Mouse (Mus musculus): ENCODE results near the gene Ubd. TPM values are rescaled to one million over a fixed set of nuclear protein-coding genes. Genes with fewer than 3 reads are reported as not detected.
"Not testable (repeated sequence)": the region's sequence is repeated elsewhere in the genome, so short reads cannot be mapped to it uniquely, and the experiment has no call there.

Ubd gene
- polyA plus RNA-seq, 1 experiment = 1.6 TPM

DNA sequence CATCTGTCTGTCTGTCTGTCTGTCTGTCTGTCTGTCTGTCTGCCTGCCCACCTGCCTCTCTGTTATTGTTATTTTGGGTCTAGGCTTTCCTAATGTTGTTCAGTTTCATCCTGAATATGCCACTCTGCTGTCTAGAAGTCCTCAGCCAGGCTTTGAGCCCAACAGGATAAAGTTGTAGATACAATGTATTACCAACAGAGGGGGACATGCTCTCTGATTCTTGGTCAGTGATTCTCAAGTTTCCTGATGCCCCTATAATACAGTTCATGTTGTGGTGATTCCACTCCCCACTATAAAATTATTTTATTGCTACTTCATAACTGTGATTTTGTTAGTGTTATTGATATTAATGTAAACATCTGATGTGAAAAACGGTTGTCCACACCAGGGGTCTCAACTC is 28.2 kb downstream of the Ubd start:
- TF ChIP-seq CTCF (conservative IDR thresholded peaks at IDR 0.05; ENCODE audit: insufficient read depth, insufficient read length, low read depth, low read length) (no peak), POLR2A (IDR thresholded peaks at IDR 0.05; ENCODE audit: low read depth, low read length) (no peak)
- WGBS = 26% methylated on average over 1 of the region's 1 CpGs
- H3K36me3 ChIP-seq (ENCODE audit: control insufficient read depth, insufficient read depth, low read length) = no peaks in the 10 kb centered on the region
- no peaks in the 10 kb centered on the region for H3K27me3 ChIP-seq (replicated peaks; ENCODE audit: control insufficient read depth, insufficient read depth, low read length)
- H3K4me3 ChIP-seq (ENCODE audit: insufficient read depth, low read depth, low read length) = no peak overlapping the region
- H3K4me1 ChIP-seq (ENCODE audit: control insufficient read depth, insufficient read depth, low read length) = no peaks in the 10 kb centered on the region
- DNase-seq = no peak
- H3K27ac ChIP-seq (ENCODE audit: insufficient read depth, low read depth, low read length) = no peak overlapping the region

GRCm38 (mm10) chr17:37237230-37237629 is 43.5 kb downstream of the Ubd start, which contains the start of gene Olfr97:
TSS of gene Olfr97 (minus strand) at chr17:37237330.
- 78% methylated on average over 2 of the region's 2 CpGs for WGBS
- H3K27me3 ChIP-seq (replicated peaks; ENCODE audit: control insufficient read depth, insufficient read depth, low read length); H3K36me3 ChIP-seq (ENCODE audit: control insufficient read depth, insufficient read depth, low read length); H3K4me3 ChIP-seq (ENCODE audit: insufficient read depth, low read depth, low read length); H3K27ac ChIP-seq (ENCODE audit: insufficient read depth, low read depth, low read length); H3K4me1 ChIP-seq (ENCODE audit: control insufficient read depth, insufficient read depth, low read length); DNase-seq: not testable (repeated sequence)

GRCm38 (mm10) chr17:37242198-37242597 is 48.5 kb downstream of the Ubd start:
- H3K36me3 ChIP-seq (ENCODE audit: control insufficient read depth, insufficient read depth, low read length) = no peaks in the 10 kb centered on the region
- 45% methylated on average over 3 of the region's 3 CpGs for WGBS
- no peaks in the 10 kb centered on the region for H3K27me3 ChIP-seq (replicated peaks; ENCODE audit: control insufficient read depth, insufficient read depth, low read length)
- no peak overlapping the region for H3K27ac ChIP-seq (ENCODE audit: insufficient read depth, low read depth, low read length)
- H3K4me1 ChIP-seq (ENCODE audit: control insufficient read depth, insufficient read depth, low read length) = no peaks in the 10 kb centered on the region
- no peak for TF ChIP-seq CTCF (conservative IDR thresholded peaks at IDR 0.05; ENCODE audit: insufficient read depth, insufficient read length, low read depth, low read length)
- TF ChIP-seq POLR2A (IDR thresholded peaks at IDR 0.05; ENCODE audit: low read depth, low read length) = no peak
- no peak for DNase-seq
- H3K4me3 ChIP-seq (ENCODE audit: insufficient read depth, low read depth, low read length) = no peak overlapping the region

Other genes starting within 250 kb of the Ubd start
- 54.9 and 73.8 TPM in 2 replicates for gene Ppp1r11, start 242.2 kb upstream of the Ubd start, polyA plus RNA-seq (2012; rRNA removed)
- 26.5 and 33.7 TPM in 2 replicates for gene Znrd1, start 235.3 kb upstream of the Ubd start, polyA plus RNA-seq (2012; rRNA removed)
- gene Znrd1as, start 235.3 kb upstream of the Ubd start, polyA plus RNA-seq (2012; rRNA removed) = 3.1 and 4.2 TPM in 2 replicates
- 0.25 TPM in 1 of 2 replicates, not detected in the other for gene 2410137M14Rik, start 212.7 kb upstream of the Ubd start, polyA plus RNA-seq (2012; rRNA removed)
- gene H2-M5, start 204.4 kb upstream of the Ubd start, polyA plus RNA-seq (2012; rRNA removed) = 0.03 and 0.08 TPM in 2 replicates
- 2.0 and 3.0 TPM in 2 replicates for gene Zfp57, start 192.7 kb upstream of the Ubd start, polyA plus RNA-seq (2012; rRNA removed)
- not detected in 2 replicates for gene Mog, start 170.5 kb upstream of the Ubd start, polyA plus RNA-seq (2012; rRNA removed)
- 21.0 TPM in 2 replicates for gene Gabbr1, start 147.9 kb upstream of the Ubd start, polyA plus RNA-seq (2012; rRNA removed)
- gene Olfr90, start 105.4 kb upstream of the Ubd start, polyA plus RNA-seq (2012; rRNA removed) = not detected in 2 replicates
- not detected in 2 replicates for gene Olfr91, start 95.6 kb upstream of the Ubd start, polyA plus RNA-seq (2012; rRNA removed)
- not detected in 2 replicates for gene Olfr92, start 73.8 kb upstream of the Ubd start, polyA plus RNA-seq (2012; rRNA removed)
- gene Olfr93, start 32.4 kb upstream of the Ubd start, polyA plus RNA-seq (2012; rRNA removed) = not detected in 2 replicates
- gene Olfr94, start 7.1 kb downstream of the Ubd start, polyA plus RNA-seq (2012; rRNA removed) = not detected in 2 replicates
- gene Olfr95, start 19.2 kb downstream of the Ubd start, polyA plus RNA-seq (2012; rRNA removed) = not detected in 2 replicates
- not detected in 2 replicates for gene Olfr96, start 26.3 kb downstream of the Ubd start, polyA plus RNA-seq (2012; rRNA removed)
- gene Olfr97, start 43.4 kb downstream of the Ubd start, polyA plus RNA-seq (2012; rRNA removed) = not detected in 2 replicates
- not detected in 2 replicates for gene Olfr98, start 69.9 kb downstream of the Ubd start, polyA plus RNA-seq (2012; rRNA removed)
- gene H2-M3, start 76.3 kb downstream of the Ubd start, polyA plus RNA-seq (2012; rRNA removed) = 4.0 and 6.0 TPM in 2 replicates
- gene Olfr99, start 89.6 kb downstream of the Ubd start, polyA plus RNA-seq (2012; rRNA removed) = not detected in 2 replicates
- gene Olfr101, start 110.4 kb downstream of the Ubd start, polyA plus RNA-seq (2012; rRNA removed) = not detected in 2 replicates
- not detected in 2 replicates for gene Olfr102, start 123.2 kb downstream of the Ubd start, polyA plus RNA-seq (2012; rRNA removed)
- not detected in 2 replicates for gene Olfr103, start 145.8 kb downstream of the Ubd start, polyA plus RNA-seq (2012; rRNA removed)
- not detected in 2 replicates for gene Olfr104-ps, start 165.7 kb downstream of the Ubd start, polyA plus RNA-seq (2012; rRNA removed)
- not detected in 2 replicates for gene Olfr105-ps, start 185.1 kb downstream of the Ubd start, polyA plus RNA-seq (2012; rRNA removed)
- not detected in 2 replicates for gene Olfr106-ps, start 196.5 kb downstream of the Ubd start, polyA plus RNA-seq (2012; rRNA removed)
- gene Olfr107, start 205.3 kb downstream of the Ubd start, polyA plus RNA-seq (2012; rRNA removed) = not detected in 2 replicates

Data from kidney, adult 2 months (tissue).